Mouse (Mus musculus): ENCODE results near the gene Gpatch11.

Gpatch11 gene

DNA sequence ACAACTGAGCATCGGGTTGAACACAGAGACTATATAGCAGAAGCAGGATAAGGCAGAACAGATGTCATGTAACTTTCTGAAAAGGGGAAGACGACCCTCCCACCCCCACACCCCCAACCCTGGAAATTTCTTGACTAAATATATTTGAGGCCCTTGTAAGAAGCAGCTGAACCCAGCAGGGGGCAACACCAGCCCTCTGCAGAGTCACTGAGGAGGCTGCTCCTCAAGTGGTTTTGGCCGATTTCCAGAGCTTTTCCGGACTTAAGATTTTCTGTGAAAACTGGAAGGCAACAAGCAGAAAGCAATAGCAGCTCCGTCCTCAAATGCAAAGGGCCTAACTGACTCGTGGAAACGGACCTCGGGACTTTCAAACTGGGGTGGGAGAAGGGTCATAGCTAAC lies 60.0 kb downstream of the Gpatch11 start:
- peak; percentile 33 to 52 for DNase-seq

Measured in lung, adult 18-20 months (tissue).